Mouse (Mus musculus) heart, embryonic 13.5 days (tissue): ENCODE results near the gene Kif28. TPM values are rescaled to one million over a fixed set of nuclear protein-coding genes. Genes with fewer than 3 reads are reported as not detected.

Source experiments
- polyA plus RNA-seq: library from polyadenylated mRNA; unstranded; fragments of >200 nt; fragmentation: Nextera tagmentation; extraction: Ambion mirVana; gene quantifications from 2 replicates; pipeline ENCODE4 v1.2.1, GENCODE M21; 2015

Kif28 gene
- polyA plus RNA-seq, 1 experiment from 2014 or later: not detected

Other genes starting within 250 kb of the Kif28 start
- 9.6 and 9.7 TPM in 2 replicates for gene Smyd3, start 227.2 kb downstream of the Kif28 start, polyA plus RNA-seq
- gene Tfb2m, start 199.0 kb downstream of the Kif28 start, polyA plus RNA-seq: 20.2 and 24.8 TPM in 2 replicates
- 16.0 and 16.6 TPM in 2 replicates for gene Cnst, start 198.9 kb downstream of the Kif28 start, polyA plus RNA-seq
- 76.8 and 85.8 TPM in 2 replicates for gene Sccpdh, start 77.1 kb downstream of the Kif28 start, polyA plus RNA-seq
- not detected in 2 replicates for gene Gm10518, start 58.1 kb upstream of the Kif28 start, polyA plus RNA-seq
- gene Ahctf1, start 58.4 kb upstream of the Kif28 start, polyA plus RNA-seq: 14.7 and 15.9 TPM in 2 replicates
- gene Cdc42bpa, start 215.2 kb upstream of the Kif28 start, polyA plus RNA-seq: 9.2 and 12.3 TPM in 2 replicates